14 mouse cellular contexts compared by ENCODE assay signal in genomic region chr17:29170431-29171000, GRCm38 (mm10). TPM values are rescaled to one million over a fixed set of nuclear protein-coding genes. Genes with fewer than 3 reads are reported as not detected.
DNase-seq lines count a peak whose midpoint lies in the region; TF ChIP-seq lines count a peak whose summit lies in the region.
"Had no signal": no experiment of that assay in that cellular context is flagged by ENCODE, and none has a peak within 500 bp of the region (broad histone marks: within the 10 kb centered on the region; RNA-seq: fewer than 3 reads in every experiment).

No protein-coding gene starts in this region.

- H3K9ac ChIP-seq in CH12.LX (ENCODE audit: insufficient read depth, low read depth): no peak overlapping the region; the same call in 1 of the 2 replicates
- H3K9ac ChIP-seq: heart, embryonic 13.5 days; hindbrain, embryonic 13.5 days; liver, embryonic 15.5 days had no signal

- H3K79me2 ChIP-seq in CH12.LX (replicated peaks; ENCODE audit: control insufficient read depth, extremely low read depth, insufficient read depth, poor library complexity, severe bottlenecking): no peaks in the 10 kb centered on the region

- no peak for TF ChIP-seq POLR2A in spleen, adult 2 months (IDR thresholded peaks at IDR 0.05; ENCODE audit: low read depth, low read length)
- TF ChIP-seq POLR2A in CH12.LX (IDR thresholded peaks at IDR 0.05; ENCODE audit: low read depth, low read length): no peak

- TF ChIP-seq EP300 in CH12.LX (IDR thresholded peaks at IDR 0.05; ENCODE audit: low read length): no peak

- H3K27ac ChIP-seq in spleen, adult 2 months (ENCODE audit: insufficient read depth, low read length): peak overlapping the region; percentile 31; the same call in 1 of the 2 replicates
- peak overlapping the region; percentile 96 for H3K27ac ChIP-seq in CH12.LX (ENCODE audit: insufficient read depth, low read depth)
- H3K27ac ChIP-seq: forebrain, embryonic 10.5 days; heart, embryonic 13.5 days; hindbrain, embryonic 13.5 days; layer of hippocampus, adult 2 months; liver, embryonic 15.5 days had no signal

- no peaks in the 10 kb centered on the region for H3K27me3 ChIP-seq in spleen, adult 2 months (ENCODE audit: control insufficient read depth, insufficient read depth, low read length)
- H3K27me3 ChIP-seq in CH12.LX (replicated peaks): no peaks in the 10 kb centered on the region

- peak overlapping the region; percentile 53 for H3K4me2 ChIP-seq in CH12.LX (ENCODE audit: insufficient read depth, low read depth, poor library complexity, severe bottlenecking)
- H3K4me2 ChIP-seq: heart, embryonic 13.5 days; hindbrain, embryonic 13.5 days; liver, embryonic 15.5 days had no signal

- H3K9me3 ChIP-seq in CH12.LX (replicated peaks; ENCODE audit: low read length): no peaks in the 10 kb centered on the region
- H3K9me3 ChIP-seq: forebrain, embryonic 10.5 days; heart, embryonic 13.5 days; hindbrain, embryonic 13.5 days; liver, embryonic 15.5 days had no signal

- in situ Hi-C loops in CH12.LX (cut with MboI; ENCODE audit: low pct_ligation_motif_present, low pct_unique_long_range_greater_than_20kb, low sequenced_read_pairs): no loop called here

- WGBS in spleen, adult 2 months: 27% methylated on average over 14 of the region's 14 CpGs

- no peak for TF ChIP-seq CTCF in spleen, adult 2 months (IDR thresholded peaks at IDR 0.05; ENCODE audit: extremely low read depth, insufficient read depth, insufficient read length, insufficient replicate concordance)
- no peak for TF ChIP-seq CTCF in CH12.LX (conservative IDR thresholded peaks at IDR 0.05 in 1 of 2, IDR thresholded peaks at IDR 0.05 in 1 of 2; ENCODE audit: low read depth in 2 of 2, low read length in 2 of 2)

- H3K4me1 ChIP-seq in spleen, adult 2 months (ENCODE audit: control insufficient read depth, insufficient read depth, insufficient read length): peaks cover 64% of the 10 kb centered on the region
- H3K4me1 ChIP-seq in CH12.LX (ENCODE audit: control insufficient read depth in 1 of 2, insufficient read depth in 2 of 2): peaks cover 42 to 79% of the 10 kb centered on the region in 2 experiments

- no peak for TF ChIP-seq RAD21 in CH12.LX (IDR thresholded peaks at IDR 0.05; ENCODE audit: low read depth, low read length)

- dilution Hi-C loops in CH12.LX (cut with MboI; ENCODE audit: extremely low pct_ligation_motif_present, extremely low pct_unique_long_range_greater_than_20kb, low sequenced_read_pairs): no loop called here

- no peak overlapping the region for H3K4me3 ChIP-seq in spleen, adult 2 months (ENCODE audit: extremely low read depth, insufficient read depth, insufficient read length)
- H3K4me3 ChIP-seq in CH12.LX (replicated peaks in 1 of 3; ENCODE audit: low read depth in 2 of 3, low read length in 2 of 3, poor library complexity in 1 of 3): peak overlapping the region in 1 of 3 experiments; percentile 0
- H3K4me3 ChIP-seq: forebrain, embryonic 10.5 days; heart, embryonic 13.5 days; hindbrain, embryonic 13.5 days; layer of hippocampus, adult 2 months; liver, embryonic 15.5 days had no signal

- no peaks in the 10 kb centered on the region for H3K36me3 ChIP-seq in spleen, adult 2 months (ENCODE audit: control insufficient read depth, insufficient read depth, low read length)
- H3K36me3 ChIP-seq in CH12.LX (replicated peaks in 1 of 2; ENCODE audit: control insufficient read depth in 1 of 2, insufficient read depth in 1 of 2, low read length in 1 of 2): no peaks in the 10 kb centered on the region
- H3K36me3 ChIP-seq: forebrain, embryonic 10.5 days; heart, embryonic 13.5 days; hindbrain, embryonic 13.5 days; liver, embryonic 15.5 days had no signal

- DNase-seq in spleen, adult 2 months (ENCODE audit: low read depth in 1 of 2, low spot score in 2 of 2): no peak
- DNase-seq in spleen, postnatal 14 days (ENCODE audit: low spot score in 2 of 2): no peak
- no peak for DNase-seq in CH12.LX (ENCODE audit: extremely low read depth)
- DNase-seq in kidney, adult 8-10 months: peak; percentile 50 to 57
- DNase-seq in kidney, postnatal 25 days: peak; percentile 52 to 84
- DNase-seq in retina, postnatal 1 day: no peak
- DNase-seq in frontal cortex, adult 2 months (ENCODE audit: extremely low spot score in 1 of 2, low spot score in 1 of 2): no peak
- DNase-seq in gastrocnemius, adult 18-20 months (ENCODE audit: low spot score): no peak

TF ChIP-seq in CH12.LX, 34 proteins besides CTCF, POLR2A, EP300 and RAD21:
- TF ChIP-seq ETS1 (conservative IDR thresholded peaks at IDR 0.05; ENCODE audit: low read depth, low read length) (no peak), NRF1 (IDR thresholded peaks at IDR 0.05; ENCODE audit: low read depth, low read length) (no peak), CHD1 (IDR thresholded peaks at IDR 0.05; ENCODE audit: low read depth, low read length) (no peak), IRF4 (IDR thresholded peaks at IDR 0.05; ENCODE audit: low read depth, low read length) (no peak), TBP (conservative IDR thresholded peaks at IDR 0.05; ENCODE audit: low read depth, low read length) (no peak), MAFK (IDR thresholded peaks at IDR 0.05; ENCODE audit: insufficient replicate concordance, low read length) (no peak), KAT2A (IDR thresholded peaks at IDR 0.05; ENCODE audit: insufficient replicate concordance, low read length) (no peak), SIN3A (IDR thresholded peaks at IDR 0.05; ENCODE audit: low read length) (no peak), PAX5 (IDR thresholded peaks at IDR 0.05; ENCODE audit: low read length) (no peak), USF2 (conservative IDR thresholded peaks at IDR 0.05; ENCODE audit: low read depth, low read length) (no peak), HCFC1 (IDR thresholded peaks at IDR 0.05; ENCODE audit: low read depth, low read length) (no peak), NELFE (IDR thresholded peaks at IDR 0.05; ENCODE audit: low read depth, low read length) (no peak), ZC3H11A (IDR thresholded peaks at IDR 0.05; ENCODE audit: low read depth, low read length) (no peak), ZMIZ1 (IDR thresholded peaks at IDR 0.05; ENCODE audit: low read depth, low read length) (no peak), USF1 (IDR thresholded peaks at IDR 0.05; ENCODE audit: low read depth, low read length) (no peak), JUN (IDR thresholded peaks at IDR 0.05; ENCODE audit: insufficient read depth, low read depth, low read length) (no peak), MAX (IDR thresholded peaks at IDR 0.05; ENCODE audit: low read length) (no peak), MEF2A (IDR thresholded peaks at IDR 0.05; ENCODE audit: borderline replicate concordance, low read depth, low read length) (no peak)

RNA-seq across cellular contexts. Expression of gene Rab44, which starts 56.6 kb away (rescaled TPM):
- polyA plus RNA-seq in spleen, adult 2 months (2012; rRNA removed): 4.9 and 5.2 TPM in 2 replicates
- total RNA-seq in CH12.LX (2012; rRNA removed) (0.17 and 0.34 TPM in 2 replicates), CH12.LX (2014; rRNA removed) (0.12 TPM in 1 of 2 replicates, not detected in the other)
- 0.30 TPM in 1 of 2 replicates, not detected in the other for polyA plus RNA-seq in CH12.LX (2012; ENCODE audit: insufficient read length, low read depth)
- polyA plus RNA-seq in frontal cortex, adult 2 months (2012; rRNA removed): 0.08 and 0.19 TPM in 2 replicates
- under 1 TPM; 0.31 to 0.34 TPM for total RNA-seq in gastrocnemius, adult 18-20 months (2021)
- total RNA-seq: layer of hippocampus, postnatal 36 days had no signal

Comparison
In these comparisons a context has a peak if more than half of its experiments do, and no peak if none do; other contexts are left out.
1. DNase-seq: peak in kidney, adult 8-10 months (2 of 2) and kidney, postnatal 25 days (2 of 2); none in spleen, adult 2 months (0 of 2), spleen, postnatal 14 days (0 of 2), CH12.LX (single experiment), retina, postnatal 1 day (single experiment), frontal cortex, adult 2 months (0 of 2) and gastrocnemius, adult 18-20 months (single experiment).